In genomic region chr3:144205351-144206153, GRCm38 (mm10) we compare ENCODE assay signal across 8 mouse cellular contexts. TPM values are rescaled to one million over a fixed set of nuclear protein-coding genes. Genes with fewer than 3 reads are reported as not detected.
A peak's percentile ranks its signal among the peaks of the same experiment; 100 is the strongest.
DNase-seq lines count a peak whose midpoint lies in the region; ATAC-seq and TF ChIP-seq lines count a peak whose summit lies in the region.

No protein-coding gene starts in this region.

- TF ChIP-seq CTCF in MEL (IDR thresholded peaks at IDR 0.05 in 2 of 3, conservative IDR thresholded peaks at IDR 0.05 in 1 of 3; ENCODE audit: control insufficient read depth in 1 of 3, insufficient read depth in 1 of 3, low read depth in 2 of 3, low read length in 3 of 3, poor library complexity in 1 of 3, severe bottlenecking in 1 of 3): no peak
- no peak for TF ChIP-seq CTCF in cerebellum, adult 2 months (IDR thresholded peaks at IDR 0.05; ENCODE audit: borderline replicate concordance, insufficient read depth, low read depth, low read length)
- 0 out of 2 replicates have a peak, but pooled peaks have one; percentile 6 for TF ChIP-seq CTCF in lung, postnatal 0 days (IDR thresholded peaks at IDR 0.05)

- no peaks in the 10 kb centered on the region for H3K27me3 ChIP-seq in MEL (ENCODE audit: control insufficient read depth in 1 of 2, insufficient read depth in 2 of 2, low read length in 2 of 2)
- no peaks in the 10 kb centered on the region for H3K27me3 ChIP-seq in cerebellum, adult 2 months (ENCODE audit: control insufficient read depth, insufficient read depth, low read length)
- peaks cover 4% of the 10 kb centered on the region; the same call in 1 of the 2 replicates for H3K27me3 ChIP-seq in hindbrain, embryonic 10.5 days (ENCODE audit: insufficient read depth, poor library complexity, severe bottlenecking)
- H3K27me3 ChIP-seq in lung, postnatal 0 days (replicated peaks; ENCODE audit: insufficient read depth, low read length): no peaks in the 10 kb centered on the region

- H3K4me2 ChIP-seq in lung, postnatal 0 days (replicated peaks; ENCODE audit: low read depth, low read length): peak overlapping the region; percentile 90

- H3K4me1 ChIP-seq in MEL (ENCODE audit: control insufficient read depth in 1 of 2, insufficient read depth in 2 of 2, low read length in 2 of 2): peaks cover 5 to 12% of the 10 kb centered on the region in 2 experiments
- H3K4me1 ChIP-seq in cerebellum, adult 2 months (ENCODE audit: control insufficient read depth, insufficient read depth, low read length): no peaks in the 10 kb centered on the region
- H3K4me1 ChIP-seq in hindbrain, embryonic 10.5 days (replicated peaks): peaks cover 27% of the 10 kb centered on the region
- H3K4me1 ChIP-seq in lung, postnatal 0 days (ENCODE audit: insufficient read depth, low read depth, low read length): no peaks in the 10 kb centered on the region; the same call in 1 of the 2 replicates

- TF ChIP-seq EP300 in MEL (IDR thresholded peaks at IDR 0.05; ENCODE audit: low read depth in 1 of 2, low read length in 2 of 2): no peak
- TF ChIP-seq EP300 in lung, postnatal 0 days (IDR thresholded peaks at IDR 0.05): no peak

- ATAC-seq in frontal cortex, adult (ENCODE audit: low TSS enrichment): peak; percentile 81
- ATAC-seq in lung, postnatal 0 days: peak; percentile 91

- WGBS in cerebellum, adult 2 months: 1% methylated on average over 68 of the region's 69 CpGs
- under 1% methylated on average over 69 of the region's 69 CpGs for WGBS in hindbrain, embryonic 10.5 days
- 4% methylated on average over 49 of the region's 69 CpGs for whole genome bisulfite sequencing in lung, postnatal 0 days

- H3K9ac ChIP-seq in MEL (ENCODE audit: control insufficient read depth, low read depth, low read length, poor library complexity, severe bottlenecking): peak overlapping the region; percentile 94
- peak overlapping the region; percentile 98 for H3K9ac ChIP-seq in lung, postnatal 0 days (replicated peaks; ENCODE audit: low read depth)

- TF ChIP-seq POLR2A in MEL (IDR thresholded peaks at IDR 0.05; ENCODE audit: control insufficient read depth in 1 of 2, insufficient read depth in 1 of 2, low read depth in 1 of 2, low read length in 2 of 2, poor library complexity in 1 of 2): peak; percentile 79 to 90; a peak in 2 of 4 replicates
- peak; percentile 58; the same call in 1 of the 2 replicates for TF ChIP-seq POLR2A in cerebellum, adult 2 months (IDR thresholded peaks at IDR 0.05; ENCODE audit: borderline replicate concordance, insufficient read depth, low read length)

- H3K36me3 ChIP-seq in MEL (ENCODE audit: control insufficient read depth in 1 of 2, insufficient read depth in 2 of 2, low read length in 2 of 2): peaks cover 0 to 11% of the 10 kb centered on the region in 2 experiments; a peak in 3 of 4 replicates
- H3K36me3 ChIP-seq in hindbrain, embryonic 10.5 days: peaks cover 12% of the 10 kb centered on the region; the same call in 1 of the 2 replicates
- no peaks in the 10 kb centered on the region for H3K36me3 ChIP-seq in lung, postnatal 0 days (ENCODE audit: insufficient read depth, low read length)

- peak overlapping the region; percentile 66 to 80 for H3K4me3 ChIP-seq in MEL (ENCODE audit: control insufficient read depth in 1 of 2, insufficient read depth in 1 of 2, low read depth in 2 of 2, low read length in 2 of 2)
- H3K4me3 ChIP-seq in cerebellum, adult 2 months (replicated peaks; ENCODE audit: insufficient read depth, low read depth, low read length): peak overlapping the region; percentile 85
- peak overlapping the region; percentile 89 for H3K4me3 ChIP-seq in hindbrain, embryonic 10.5 days
- peak overlapping the region; percentile 96 for H3K4me3 ChIP-seq in lung, postnatal 0 days (ENCODE audit: low read depth, low read length)

- peak overlapping the region; percentile 76 for H3K27ac ChIP-seq in MEL (ENCODE audit: control insufficient read depth, low read depth, low read length)
- 0 out of 2 replicates have a peak overlapping the region, but pooled peaks have one; percentile 37 for H3K27ac ChIP-seq in cerebellum, adult 2 months (ENCODE audit: insufficient read depth, low read length)
- peak overlapping the region; percentile 99 for H3K27ac ChIP-seq in hindbrain, embryonic 10.5 days
- peak overlapping the region; percentile 99 for H3K27ac ChIP-seq in lung, postnatal 0 days (ENCODE audit: low read length)

- peaks cover 22% of the 10 kb centered on the region for H3K79me2 ChIP-seq in MEL (ENCODE audit: control insufficient read depth, insufficient read depth, low read length, poor library complexity)

- H3K9me3 ChIP-seq in MEL (replicated peaks; ENCODE audit: insufficient read depth, low read length): no peaks in the 10 kb centered on the region
- H3K9me3 ChIP-seq in hindbrain, embryonic 10.5 days: no peaks in the 10 kb centered on the region
- no peaks in the 10 kb centered on the region for H3K9me3 ChIP-seq in lung, postnatal 0 days (ENCODE audit: low read length)

- DNase-seq in MEL (ENCODE audit: low read depth, low spot score): peak; percentile 95
- DNase-seq in cerebellum, adult 2 months: peak; percentile 91 to 94
- peak; percentile 96 for DNase-seq in hindbrain, embryonic 10.5 days (ENCODE audit: low spot score)
- peak; percentile 89 to 93 for DNase-seq in layer of hippocampus, postnatal 10 days (ENCODE audit: low spot score in 2 of 2)
- DNase-seq in lung, postnatal 0 days (ENCODE audit: low spot score): peak; percentile 99
- peak; percentile 87 for DNase-seq in ovary, postnatal 10 days (ENCODE audit: low spot score)
- DNase-seq in thymus, postnatal 0 days (ENCODE audit: low spot score): peak; percentile 88

- no peak for TF ChIP-seq RAD21 in MEL (IDR thresholded peaks at IDR 0.05; ENCODE audit: low read depth, low read length)

TF ChIP-seq in MEL, 35 proteins besides CTCF, POLR2A, EP300 and RAD21 (continues in another document):
- TF ChIP-seq CHD1 (IDR thresholded peaks at IDR 0.05; ENCODE audit: low read depth, low read length) (no peak), MEF2A (IDR thresholded peaks at IDR 0.05; ENCODE audit: extremely low read depth, insufficient replicate concordance, low read depth, low read length, poor library complexity, severe bottlenecking) (no peak), SIN3A (IDR thresholded peaks at IDR 0.05; ENCODE audit: low read length) (peak; percentile 56; the same call in 1 of the 2 replicates), TCF12 (IDR thresholded peaks at IDR 0.05; ENCODE audit: low read depth, low read length) (no peak), ZKSCAN1 (IDR thresholded peaks at IDR 0.05; ENCODE audit: low read depth, low read length) (no peak), BHLHE40 (IDR thresholded peaks at IDR 0.05; ENCODE audit: borderline replicate concordance, low read depth, low read length) (0 out of 2 replicates have a peak, but pooled peaks have one; percentile 36), MAZ (IDR thresholded peaks at IDR 0.05; ENCODE audit: low read depth, low read length) (peak; percentile 53), NRF1 (IDR thresholded peaks at IDR 0.05; ENCODE audit: insufficient read depth, low read depth, low read length, poor library complexity, severe bottlenecking) (no peak), GATA1 (IDR thresholded peaks at IDR 0.05; ENCODE audit: low read depth, low read length) (no peak), ELF1 (IDR thresholded peaks at IDR 0.05; ENCODE audit: low read depth, low read length) (no peak), UBTF (IDR thresholded peaks at IDR 0.05; ENCODE audit: borderline replicate concordance, insufficient read depth, low read depth, low read length) (no peak), MYC (IDR thresholded peaks at IDR 0.05; ENCODE audit: low read depth, low read length) (no peak), RCOR1 (IDR thresholded peaks at IDR 0.05; ENCODE audit: low read depth, low read length) (0 out of 2 replicates have a peak, but pooled peaks have one; percentile 22), POLR2AphosphoS5 (IDR thresholded peaks at IDR 0.05; ENCODE audit: borderline replicate concordance, low read depth, low read length) (no peak), POLR2AphosphoS2 (IDR thresholded peaks at IDR 0.05; ENCODE audit: low read length) (peak; percentile 35; the same call in 1 of the 2 replicates), ZMIZ1 (IDR thresholded peaks at IDR 0.05; ENCODE audit: low read depth, low read length) (peak; percentile 91), CHD2 (IDR thresholded peaks at IDR 0.05; ENCODE audit: low read length) (no peak), TBP (IDR thresholded peaks at IDR 0.05; ENCODE audit: low read depth, low read length) (peak; percentile 59), NELFE (IDR thresholded peaks at IDR 0.05; ENCODE audit: low read depth, low read length) (peak; percentile 83), HCFC1 (IDR thresholded peaks at IDR 0.05; ENCODE audit: low read depth, low read length) (peak; percentile 77), MAFK (IDR thresholded peaks at IDR 0.05; ENCODE audit: borderline replicate concordance, low read depth, low read length) (no peak), MYB (IDR thresholded peaks at IDR 0.05; ENCODE audit: low read depth, low read length) (no peak), ZC3H11A (IDR thresholded peaks at IDR 0.05; ENCODE audit: low read depth, low read length) (no peak), E2F4 (IDR thresholded peaks at IDR 0.05; ENCODE audit: borderline replicate concordance, low read depth, low read length) (no peak), ZNF384 (IDR thresholded peaks at IDR 0.05; ENCODE audit: low read depth, low read length) (no peak), GABPA (IDR thresholded peaks at IDR 0.05; ENCODE audit: low read depth, low read length) (no peak), MXI1 (IDR thresholded peaks at IDR 0.05; ENCODE audit: low read depth, low read length) (peak; percentile 95), TAL1 (IDR thresholded peaks at IDR 0.05; ENCODE audit: low read length) (no peak), USF2 (IDR thresholded peaks at IDR 0.05; ENCODE audit: borderline replicate concordance in 1 of 2, insufficient read depth in 1 of 2, low read depth in 1 of 2, low read length in 2 of 2) (no peak), KAT2A (conservative IDR thresholded peaks at IDR 0.05; ENCODE audit: low read depth, low read length) (no peak; the same call in 1 of the 2 replicates), USF1 (IDR thresholded peaks at IDR 0.05; ENCODE audit: low read depth, low read length) (no peak)

RNA-seq across cellular contexts. Expression of gene Lmo4, which starts 0.5 kb away (rescaled TPM):
- total RNA-seq in MEL (2012; rRNA removed): 13.7 and 14.9 TPM in 2 replicates
- 10 to 100 TPM in 1 of 2 experiments, not detected in 1; 29.3 TPM for polyA plus RNA-seq in MEL (2012; ENCODE audit: insufficient read depth in 1 of 2, insufficient read length in 2 of 2, low read depth in 1 of 2, low replicate concordance in 2 of 2, missing spikeins in 1 of 2)
- polyA plus RNA-seq in cerebellum, adult 2 months (2012; rRNA removed): 45.3 and 49.1 TPM in 2 replicates
- 41.1 and 46.5 TPM in 2 replicates for polyA plus RNA-seq in hindbrain, embryonic 10.5 days (2016; fragmentation: Nextera tagmentation; extraction: Ambion mirVana)
- total RNA-seq in layer of hippocampus, postnatal 10 days (2021): 100 to 1,000 TPM; 191 to 204 TPM
- 62.8 and 65.3 TPM in 2 replicates for polyA plus RNA-seq in lung, postnatal 0 days (2015; fragmentation: Nextera tagmentation; extraction: Ambion mirVana)
- 39.6 and 43.4 TPM in 2 replicates for polyA plus RNA-seq in thymus, postnatal 0 days (2015; fragmentation: Nextera tagmentation; extraction: Ambion mirVana)

Comparison
In these comparisons a context has a peak if more than half of its experiments do, and no peak if none do; other contexts are left out.
1. Peak in every context shown above with its lines: DNase-seq, ATAC-seq, H3K4me3 ChIP-seq and H3K27ac ChIP-seq.
2. H3K27ac ChIP-seq: peak in every context shown above with its lines; median percentile 99 in hindbrain, embryonic 10.5 days; 99 in lung, postnatal 0 days; 76 in MEL; 37 in cerebellum, adult 2 months.